Mouse (Mus musculus): ENCODE results near the gene Obp1a.

Obp1a gene

GRCm38 (mm10) chrX:78091274-78091673, at the start of gene Obp1a:
Obp1a (minus strand) TSS chrX:78091374.
- no peak for DNase-seq (ENCODE audit: low read depth, low spot score)

- no peak for DNase-seq (ENCODE audit: low read depth, low spot score)
Measured at GRCm38 (mm10) chrX:78125167-78125566, 34.0 kb upstream of the Obp1a start, which contains the start of gene Gm5938. Gm5938 (plus strand) TSS chrX:78125467.

All from R1 (cell line).